Mouse (Mus musculus) lung, adult 18-20 months (tissue): ENCODE results near the gene Mrpl37.
"Not testable (repeated sequence)": the region's sequence is repeated elsewhere in the genome, so short reads cannot be mapped to it uniquely, and the experiment has no call there.

Experiments
- DNase-seq, 2 experiments: peaks; one replicate each; pipeline ENCODE4 v3.0.0; 2022; ENCODE audit warnings: mixed read lengths in 2 of 2

Gene Mrpl37

GRCm38 (mm10) chr4:107066252-107067124, at the start of gene Mrpl37, which contains the start of gene Cyb5rl:
TSS of gene Mrpl37 (minus strand) at chr4:107066868.
TSS of gene Cyb5rl (plus strand) at chr4:107066988.
- peak; percentile 96 to 97 for DNase-seq

GRCm38 (mm10) chr4:107114278-107114677, 47.6 kb upstream of the Mrpl37 start:
- DNase-seq, result no peak

GRCm38 (mm10) chr4:107109181-107109580, 42.5 kb upstream of the Mrpl37 start:
- not testable (repeated sequence) for DNase-seq

DNA sequence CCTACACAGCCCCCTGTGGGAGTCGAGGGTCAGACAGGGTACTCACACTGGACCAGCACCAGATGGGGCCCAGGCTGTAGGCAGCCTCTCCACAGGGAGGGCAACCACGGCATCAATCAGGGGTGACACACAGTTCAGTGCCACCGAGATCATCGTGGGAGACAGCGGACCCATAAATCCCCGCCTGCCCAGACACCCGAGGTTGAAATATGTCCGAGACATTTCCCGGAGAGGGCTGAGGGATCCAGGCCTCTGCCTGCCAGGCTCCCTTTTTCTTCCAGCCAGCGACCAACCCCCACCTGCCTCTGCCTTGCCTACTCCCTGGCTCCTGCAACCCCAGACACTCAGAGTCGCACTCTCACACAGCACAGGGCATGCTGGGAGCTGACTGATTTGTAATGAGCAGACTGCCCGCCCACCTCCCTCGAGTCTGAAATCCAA, 41.6 kb upstream of the Mrpl37 start:
- no peak for DNase-seq

GRCm38 (mm10) chr4:107106777-107107176, 40.1 kb upstream of the Mrpl37 start:
- no peak for DNase-seq

GRCm38 (mm10) chr4:107102220-107102619, 35.6 kb upstream of the Mrpl37 start:
- peak in 1 of 2 experiments; percentile 18 for DNase-seq

GRCm38 (mm10) chr4:107098791-107099525, 32.3 kb upstream of the Mrpl37 start:
- DNase-seq, result no peak

- no peak for DNase-seq
Observed at GRCm38 (mm10) chr4:107098375-107098774, 31.7 kb upstream of the Mrpl37 start.

GRCm38 (mm10) chr4:107097871-107098270, 31.2 kb upstream of the Mrpl37 start:
- no peak for DNase-seq

DNA sequence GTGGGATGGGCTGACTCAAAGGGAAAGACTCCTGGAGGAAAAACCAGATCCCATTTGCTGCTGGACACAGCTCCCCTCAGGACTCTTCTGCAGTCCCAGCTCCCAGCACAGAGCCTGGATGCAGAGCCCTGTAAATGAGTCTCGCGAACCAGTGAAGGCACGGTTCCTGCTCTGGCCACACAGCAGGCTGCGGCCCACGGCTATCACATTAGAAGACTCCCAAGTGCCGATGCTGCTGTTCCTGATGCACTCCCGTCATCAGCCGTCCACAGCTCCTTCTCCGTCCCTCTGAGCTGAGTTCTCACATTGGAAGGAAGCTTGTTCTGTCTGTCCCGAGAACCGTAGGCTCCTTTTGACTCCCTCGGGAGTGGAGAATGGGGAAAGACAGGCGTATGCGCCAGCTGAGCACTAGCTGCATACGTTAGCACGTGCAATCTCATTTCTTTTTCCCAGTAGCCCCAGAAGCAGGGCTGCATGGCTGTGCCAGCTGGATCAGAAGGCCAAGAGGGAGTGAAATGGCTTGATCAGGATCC, 30.2 kb upstream of the Mrpl37 start, which contains the start of gene Cdcp2:
Gene Cdcp2, plus strand, starts transcription at position 51 of the 533 bp plus-strand sequence.
- DNase-seq, result no peak

- DNase-seq, result no peak
Observed at GRCm38 (mm10) chr4:107096043-107096442, 29.4 kb upstream of the Mrpl37 start.

DNA sequence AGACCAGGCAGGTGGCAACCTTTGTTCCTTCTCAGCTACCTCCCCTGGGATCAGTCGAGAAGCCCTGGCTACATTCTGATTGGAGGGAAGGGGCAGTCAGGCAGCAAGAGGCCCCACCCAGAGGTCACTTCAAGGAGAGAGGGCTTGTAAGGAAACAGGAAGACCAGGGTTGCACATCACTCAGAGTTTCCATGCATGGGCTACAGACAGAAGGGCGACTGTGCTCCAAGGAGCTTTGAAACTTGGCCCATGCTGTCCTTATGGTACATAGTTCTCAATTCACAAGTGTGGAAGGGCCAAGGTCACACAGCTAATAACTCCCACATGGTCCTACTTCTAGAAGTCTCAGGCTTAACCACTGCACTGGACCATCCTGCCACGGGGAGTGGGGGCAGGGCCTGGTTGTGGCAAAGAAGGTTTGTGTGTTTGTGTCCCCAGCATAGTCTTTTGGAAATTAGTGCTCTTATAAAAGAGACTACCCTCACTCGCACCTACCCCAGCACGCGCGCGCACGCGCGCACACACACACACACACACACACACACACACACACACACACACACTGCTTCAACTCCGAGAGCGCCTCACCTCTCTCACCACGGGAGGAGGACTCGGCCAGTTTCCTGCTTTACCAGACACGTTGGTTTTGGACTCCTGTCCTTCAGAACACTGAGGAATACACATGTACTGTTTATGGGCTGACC, 28.0 kb upstream of the Mrpl37 start:
- no peak for DNase-seq

- no peak for DNase-seq
Observed at GRCm38 (mm10) chr4:107091696-107092095, 25.0 kb upstream of the Mrpl37 start.

DNA sequence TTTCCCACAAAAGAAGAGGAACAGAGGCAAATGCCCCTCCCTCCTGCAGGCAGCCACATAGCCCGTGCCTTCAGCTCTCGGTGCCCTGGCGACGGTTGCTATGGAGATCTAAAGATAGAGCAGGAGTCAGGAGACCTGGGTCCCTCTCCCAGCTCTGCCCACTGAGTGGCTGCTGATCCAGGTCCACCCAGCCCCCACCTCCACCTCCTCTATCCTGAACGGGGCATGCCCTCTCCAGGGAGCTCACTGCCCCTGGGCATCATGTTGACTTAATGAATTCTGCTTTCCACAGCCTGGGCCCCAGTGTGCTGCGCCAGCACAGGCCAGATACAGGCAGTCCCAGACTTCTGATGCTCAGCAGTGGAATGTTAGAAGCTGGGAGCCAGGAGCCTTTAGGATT, 18.2 kb upstream of the Mrpl37 start:
- DNase-seq, result peak; percentile 17 to 39

GRCm38 (mm10) chr4:107084343-107084742, 17.7 kb upstream of the Mrpl37 start:
- DNase-seq, result no peak

DNA sequence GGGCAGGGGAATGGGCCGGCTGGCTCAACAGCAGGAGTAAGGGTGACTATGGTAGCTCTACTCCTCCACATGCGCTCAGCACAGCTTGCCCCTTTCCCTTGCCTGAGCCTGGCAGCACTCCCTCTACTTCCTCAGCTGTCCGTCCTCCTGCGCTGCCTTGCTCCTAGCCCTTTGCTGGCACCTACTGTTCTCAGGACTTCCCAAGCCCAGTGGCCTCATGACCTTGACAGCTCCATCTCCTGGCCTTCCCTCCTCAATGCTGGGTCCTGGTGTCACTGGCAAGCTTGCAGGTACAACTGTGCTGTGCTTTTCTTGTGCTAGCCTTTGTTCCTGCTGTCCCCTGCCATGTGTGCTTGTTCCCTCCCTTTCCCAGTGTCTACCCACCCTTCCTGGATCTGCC, 16.5 kb upstream of the Mrpl37 start:
- DNase-seq, result no peak

- DNase-seq, result no peak
Observed at GRCm38 (mm10) chr4:107082185-107082584, 15.5 kb upstream of the Mrpl37 start.

GRCm38 (mm10) chr4:107079716-107080115, 13.0 kb upstream of the Mrpl37 start:
- DNase-seq, result no peak

- DNase-seq, result no peak
Observed at GRCm38 (mm10) chr4:107078894-107079293, 12.2 kb upstream of the Mrpl37 start.

- DNase-seq, result no peak
Observed at GRCm38 (mm10) chr4:107075456-107075855, 8.8 kb upstream of the Mrpl37 start.

DNA sequence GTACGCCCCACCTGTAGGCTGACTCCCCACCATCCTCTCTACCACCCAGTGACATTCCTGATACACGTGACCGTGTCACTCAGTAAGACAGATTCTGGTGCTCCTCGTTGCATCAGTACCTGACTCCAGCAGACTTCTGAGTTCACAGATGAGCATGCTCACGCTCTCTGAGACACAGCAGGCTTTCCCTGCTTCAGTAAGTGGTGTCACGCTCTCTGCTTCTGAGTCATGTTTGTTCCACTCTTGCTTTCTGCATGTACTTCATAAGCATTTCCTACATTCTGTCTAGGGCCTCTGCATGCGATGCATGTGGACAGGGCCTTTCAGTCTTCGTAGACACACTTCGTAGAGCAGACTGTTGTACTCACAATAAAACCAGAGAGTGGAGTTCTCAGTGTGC, 5.7 kb upstream of the Mrpl37 start:
- DNase-seq, result no peak

GRCm38 (mm10) chr4:107067151-107067840, 628 bp upstream of the Mrpl37 start:
- DNase-seq, result peak; percentile 19 to 58
